Mouse (Mus musculus) forebrain, postnatal 0 days (tissue): ENCODE results near the gene Ltb4r2. TPM values are rescaled to one million over a fixed set of nuclear protein-coding genes. Genes with fewer than 3 reads are reported as not detected.

Source experiments
- ATAC-seq: fragments of 200-750 bp; cut with Nextera tagmentation; 2 replicates; pipeline ENCODE4 v1.8.0; 2017; ENCODE audit warnings: mild to moderate bottlenecking, moderate library complexity
- DNase-seq: peaks from one replicate; pipeline ENCODE4 v3.0.0-alpha.2; 2015
- H3K27ac ChIP-seq: fragments of 300-500 bp; sonication (generic); 2 replicates; pipeline ENCODE4 v1.5.1; 2014; ENCODE audit warnings: low read depth, mild to moderate bottlenecking, antibody characterized with exemption, low read length, moderate library complexity, mixed read lengths
- H3K27me3 ChIP-seq: fragments of 300-500 bp; sonication (generic); 2 replicates; pipeline ENCODE4 v1.6.1; 2014; ENCODE audit warnings: mild to moderate bottlenecking, low read length, mixed read lengths; ENCODE audit not compliant: insufficient read depth
- H3K36me3 ChIP-seq: fragments of 300-500 bp; sonication (generic); 2 replicates; pipeline ENCODE4 v1.6.1; 2014; ENCODE audit warnings: mild to moderate bottlenecking, moderate library complexity; ENCODE audit not compliant: insufficient read depth
- H3K4me1 ChIP-seq: fragments of 300-500 bp; sonication (generic); 2 replicates; pipeline ENCODE4 v1.6.1; 2014; ENCODE audit warnings: antibody characterized with exemption; ENCODE audit not compliant: insufficient read depth
- H3K4me2 ChIP-seq: fragments of 300-500 bp; sonication (generic); 2 replicates; pipeline ENCODE4 v1.6.1; 2014; ENCODE audit warnings: low read depth, mild to moderate bottlenecking, moderate library complexity
- H3K4me3 ChIP-seq: fragments of 300-500 bp; sonication (generic); 2 replicates; pipeline ENCODE4 v1.5.1; 2014; ENCODE audit warnings: low read depth, low read length, mixed read lengths
- H3K9ac ChIP-seq: fragments of 300-500 bp; sonication (generic); 2 replicates; pipeline ENCODE4 v1.6.1; 2014; ENCODE audit warnings: mild to moderate bottlenecking
- H3K9me3 ChIP-seq: fragments of 300-500 bp; sonication (generic); 2 replicates; pipeline ENCODE4 v1.6.1; 2016; ENCODE audit warnings: low read length
- CTCF ChIP-seq: sonication (generic); IDR thresholded peaks from 2 replicates; pipeline ENCODE4 v1.5.1; 2016; ENCODE audit warnings: antibody characterized with exemption, control low read depth, low read depth
- WGBS: fragments of 180-500 bp; shearing (Covaris S2); extraction: QIAGEN DNeasy Blood & Tissue Kit; methylation state at CpG from one replicate; pipeline ENCODE4 v1.1.7; 2014; 5-methylcytosine and 5-hydroxymethylcytosine counted together
- polyA plus RNA-seq: library from polyadenylated mRNA; unstranded; fragments of >200 nt; fragmentation: Nextera tagmentation; extraction: Ambion mirVana; gene quantifications from 2 replicates; pipeline ENCODE4 v1.2.1, GENCODE M21; 2015
- total RNA-seq: library from RNA; depleted of rRNA; stranded (reverse); fragments of >200 nt; gene quantifications from 2 replicates; pipeline ENCODE4 v1.2.3, GENCODE M21; 2014

The Ltb4r2 gene
- total and polyA plus RNA-seq, 2 experiments from 2014 or later = 0.38 to 1.1 TPM

DNA sequence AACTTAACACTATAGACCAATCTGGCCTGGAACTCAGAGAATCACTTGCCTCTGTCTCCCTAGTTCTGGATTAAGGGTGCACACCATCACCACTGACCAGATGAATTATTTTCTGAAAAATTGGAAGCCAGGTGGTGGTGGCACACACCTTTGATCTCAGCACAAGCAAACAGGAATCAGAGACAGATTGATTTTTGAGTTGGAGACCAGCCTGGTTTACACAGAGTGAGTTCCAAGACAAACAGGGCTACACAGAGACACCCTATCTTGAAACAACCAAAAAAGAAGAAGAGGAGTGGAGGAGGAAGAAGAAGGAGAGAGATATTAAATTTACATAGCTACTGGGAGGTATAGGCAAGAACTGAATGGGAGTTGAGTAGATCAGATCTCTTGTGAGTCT is 35.0 kb upstream of the Ltb4r2 start:
- 0 out of 2 replicates have a peak, but pooled peaks cover 11% of the 10 kb centered on the region for H3K4me1 ChIP-seq
- H3K27ac ChIP-seq = no peak overlapping the region
- no peak overlapping the region for H3K4me2 ChIP-seq
- no peak for TF ChIP-seq CTCF
- no peaks in the 10 kb centered on the region for H3K9me3 ChIP-seq
- DNase-seq = no peak
- no peak overlapping the region for H3K9ac ChIP-seq
- H3K36me3 ChIP-seq = no peaks in the 10 kb centered on the region
- ATAC-seq = no peak
- no peaks in the 10 kb centered on the region for H3K27me3 ChIP-seq
- no peak overlapping the region for H3K4me3 ChIP-seq

DNA sequence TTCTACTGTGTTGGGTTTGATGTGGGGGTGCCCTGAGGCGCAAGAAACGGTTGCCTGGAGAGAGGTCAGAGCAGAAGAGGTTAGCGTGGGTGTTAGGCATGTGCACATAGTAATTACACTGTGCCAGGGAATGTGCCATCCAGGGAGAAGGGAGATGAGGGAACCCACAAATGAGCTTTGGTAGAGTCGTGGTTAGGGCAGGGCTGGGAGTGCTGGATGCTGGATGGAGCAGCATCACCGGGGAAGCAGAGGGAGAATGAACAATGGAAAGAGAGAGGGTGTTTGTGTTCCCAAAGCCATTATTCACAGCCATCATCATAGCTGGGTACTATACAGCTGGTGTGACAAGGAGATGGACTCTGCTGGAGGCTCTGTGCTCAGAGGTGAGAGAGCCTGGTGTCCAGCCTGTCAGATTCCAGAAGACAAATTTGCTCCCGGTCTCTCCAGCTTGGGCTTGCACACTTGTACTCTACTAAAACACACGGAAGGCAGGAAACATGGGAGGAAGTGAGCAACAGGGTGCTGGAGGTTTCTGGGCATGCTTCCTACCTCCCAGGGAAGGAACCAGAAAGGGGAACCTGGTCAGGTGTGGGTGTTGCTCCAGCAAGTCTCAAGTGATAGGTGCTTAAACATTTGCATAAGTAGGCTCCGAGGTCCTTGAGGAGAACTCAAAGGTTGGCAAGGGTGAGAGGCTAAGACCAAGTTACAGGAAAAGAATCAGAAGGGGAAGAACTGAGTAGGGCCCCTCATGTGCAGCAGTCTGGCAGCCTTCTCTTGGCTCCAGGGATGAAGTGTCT is 33.1 kb upstream of the Ltb4r2 start:
- ATAC-seq (no peak), DNase-seq (no peak)
- H3K9me3 ChIP-seq = no peaks in the 10 kb centered on the region
- H3K4me3 ChIP-seq = no peak overlapping the region
- H3K27ac ChIP-seq = no peak overlapping the region
- WGBS = 72% methylated on average over 8 of the region's 8 CpGs
- no peaks in the 10 kb centered on the region for H3K36me3 ChIP-seq
- no peaks in the 10 kb centered on the region for H3K27me3 ChIP-seq
- H3K4me1 ChIP-seq = 0 out of 2 replicates have a peak, but pooled peaks cover 11% of the 10 kb centered on the region
- no peak overlapping the region for H3K4me2 ChIP-seq
- no peak overlapping the region for H3K9ac ChIP-seq
- no peak for TF ChIP-seq CTCF

DNA sequence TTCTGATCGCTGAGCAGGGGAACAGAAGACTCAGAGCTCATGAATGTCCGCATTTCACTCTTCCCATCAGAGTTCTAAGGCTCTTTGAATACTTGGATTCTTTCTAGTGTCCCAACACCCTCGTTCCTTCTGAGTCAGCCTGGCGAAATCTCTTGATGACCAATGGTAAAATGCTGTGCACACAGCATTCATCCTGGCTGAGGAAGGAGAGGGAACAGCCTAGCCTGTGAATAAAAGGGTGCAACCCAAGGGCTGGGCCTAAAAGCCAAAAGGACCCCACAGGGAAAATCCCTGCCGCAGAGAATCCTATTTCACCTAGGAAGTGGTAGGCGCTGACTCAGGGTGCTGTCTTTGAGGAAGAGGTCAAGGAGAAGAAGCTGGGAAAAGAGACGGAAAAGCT is 31.1 kb upstream of the Ltb4r2 start:
- ATAC-seq (peak; percentile 53), DNase-seq (no peak)
- H3K4me2 ChIP-seq = no peak overlapping the region
- 0 out of 2 replicates have a peak, but pooled peaks cover 11% of the 10 kb centered on the region for H3K4me1 ChIP-seq
- H3K27ac ChIP-seq = peak overlapping the region; percentile 73; the same call in 1 of the 2 replicates
- H3K4me3 ChIP-seq = no peak overlapping the region
- H3K9me3 ChIP-seq = no peaks in the 10 kb centered on the region
- WGBS = 44% methylated on average over 7 of the region's 7 CpGs
- H3K36me3 ChIP-seq = no peaks in the 10 kb centered on the region
- H3K27me3 ChIP-seq = no peaks in the 10 kb centered on the region
- TF ChIP-seq CTCF = no peak
- H3K9ac ChIP-seq = no peak overlapping the region

DNA sequence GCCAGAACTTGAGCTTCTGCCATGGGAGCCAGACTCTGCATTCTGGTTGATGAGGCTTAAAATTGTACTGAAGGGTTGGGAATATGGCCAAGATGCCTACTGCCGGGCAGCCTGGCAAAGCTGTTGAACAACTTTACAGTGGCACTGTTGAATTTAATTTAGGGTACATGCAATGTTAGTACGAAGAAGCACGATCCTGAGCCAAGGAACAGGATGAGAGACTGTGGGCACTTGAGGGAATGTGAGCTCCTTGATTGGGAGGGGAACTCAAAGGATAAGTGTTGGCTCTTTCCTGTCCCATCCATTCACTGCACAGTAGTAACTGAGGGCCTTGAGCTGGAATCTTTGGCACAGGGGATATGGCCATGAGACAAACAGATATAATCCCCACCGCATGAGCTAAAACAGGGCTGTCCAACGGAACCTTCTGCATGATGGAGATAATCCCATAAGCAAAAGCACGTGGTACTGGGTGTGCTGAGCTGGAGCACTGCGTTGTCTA is 30.6 kb upstream of the Ltb4r2 start:
- Histone ChIP-seq H3K9ac (no peak overlapping the region), H3K27ac (peak overlapping the region; percentile 73), H3K4me2 (no peak overlapping the region), H3K4me1 (0 out of 2 replicates have a peak, but pooled peaks cover 11% of the 10 kb centered on the region), H3K36me3 (no peaks in the 10 kb centered on the region), H3K9me3 (no peaks in the 10 kb centered on the region), H3K27me3 (no peaks in the 10 kb centered on the region), H3K4me3 (no peak overlapping the region)
- ATAC-seq = peak; percentile 86
- WGBS = 42% methylated on average over 7 of the region's 7 CpGs
- peak; percentile 81 for DNase-seq
- no peak for TF ChIP-seq CTCF

DNA sequence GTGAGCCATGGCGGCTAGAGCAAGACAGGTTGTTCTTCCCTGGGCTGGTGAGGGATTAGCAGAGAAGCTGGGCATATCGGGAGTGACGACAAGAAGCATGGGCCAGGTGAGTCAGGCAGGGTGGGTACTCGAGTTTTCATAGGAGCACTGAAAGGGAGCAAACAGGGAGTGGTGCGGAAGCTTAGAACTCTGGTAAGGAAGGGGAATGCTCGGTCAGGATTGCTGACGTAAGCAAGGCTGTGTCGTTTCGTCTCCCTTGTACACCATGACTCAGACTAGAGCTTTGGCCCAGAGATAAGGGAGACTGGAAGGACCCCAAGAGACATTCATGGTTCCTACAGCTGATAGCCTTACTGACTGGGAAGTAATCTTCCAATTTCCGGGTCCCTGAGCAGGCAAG is 27.3 kb upstream of the Ltb4r2 start:
- H3K36me3 ChIP-seq = peaks cover 8% of the 10 kb centered on the region; the same call in 1 of the 2 replicates
- WGBS = 79% methylated on average over 10 of the region's 10 CpGs
- no peak overlapping the region for H3K4me2 ChIP-seq
- 0 out of 2 replicates have a peak, but pooled peaks cover 11% of the 10 kb centered on the region for H3K4me1 ChIP-seq
- H3K27ac ChIP-seq = no peak overlapping the region
- H3K27me3 ChIP-seq = no peaks in the 10 kb centered on the region
- no peaks in the 10 kb centered on the region for H3K9me3 ChIP-seq
- ATAC-seq = no peak
- H3K4me3 ChIP-seq = no peak overlapping the region
- no peak for DNase-seq
- H3K9ac ChIP-seq = no peak overlapping the region
- no peak for TF ChIP-seq CTCF

DNA sequence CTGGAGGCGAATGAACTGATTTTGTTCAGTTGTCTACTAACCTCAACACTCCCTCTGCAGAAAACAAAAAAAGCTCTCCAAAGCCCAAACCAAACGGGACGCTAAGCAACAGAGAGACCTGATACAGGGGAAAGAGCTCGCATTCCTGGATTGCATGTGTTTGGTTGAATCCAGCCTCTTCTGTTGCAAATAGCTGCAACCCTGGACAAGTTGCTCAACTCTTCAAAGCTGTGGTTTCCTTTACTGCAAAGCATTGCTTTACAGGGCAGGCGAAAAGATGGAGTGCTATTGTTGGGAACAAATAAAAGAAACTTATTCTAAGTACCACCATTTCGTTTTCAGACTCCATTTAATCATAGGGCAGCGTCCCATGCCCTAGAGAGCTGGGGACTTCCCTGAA is 26.4 kb upstream of the Ltb4r2 start:
- Histone ChIP-seq H3K4me2 (no peak overlapping the region), H3K27me3 (no peaks in the 10 kb centered on the region), H3K4me1 (0 out of 2 replicates have a peak, but pooled peaks cover 11% of the 10 kb centered on the region), H3K4me3 (no peak overlapping the region), H3K9me3 (no peaks in the 10 kb centered on the region), H3K9ac (no peak overlapping the region), H3K36me3 (peaks cover 17% of the 10 kb centered on the region), H3K27ac (no peak overlapping the region)
- no peak for TF ChIP-seq CTCF
- DNase-seq (no peak), ATAC-seq (no peak)
- 66% methylated on average over 7 of the region's 7 CpGs for WGBS

DNA sequence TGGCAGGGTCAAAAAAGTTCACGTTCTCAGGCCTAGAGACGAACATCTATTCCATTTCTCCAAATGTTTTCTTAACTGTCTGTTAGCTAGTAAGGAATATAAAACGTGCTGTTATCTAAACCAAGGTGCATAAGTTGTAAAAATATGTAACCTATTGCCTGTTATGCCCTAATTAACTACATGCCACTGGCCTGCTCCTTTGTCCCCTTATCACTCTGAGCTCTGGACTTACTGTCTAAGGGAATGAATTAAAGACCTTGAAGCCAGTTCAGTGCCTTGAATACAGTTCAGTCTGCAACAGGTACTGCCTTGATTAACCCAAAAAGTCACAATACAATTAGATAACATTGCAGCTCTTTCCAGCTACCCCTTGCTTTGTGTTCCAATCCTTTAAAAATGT is 25.9 kb upstream of the Ltb4r2 start:
- H3K4me3 ChIP-seq = no peak overlapping the region
- no peak for ATAC-seq

More for the DNA sequence above, 25.9 kb upstream of the Ltb4r2 start:
- no peak overlapping the region for H3K27ac ChIP-seq
- no peak overlapping the region for H3K4me2 ChIP-seq
- no peak for DNase-seq
- no peak for TF ChIP-seq CTCF
- no peaks in the 10 kb centered on the region for H3K9me3 ChIP-seq
- no peaks in the 10 kb centered on the region for H3K27me3 ChIP-seq
- H3K4me1 ChIP-seq = 0 out of 2 replicates have a peak, but pooled peaks cover 9% of the 10 kb centered on the region
- H3K9ac ChIP-seq = no peak overlapping the region
- WGBS = 76% methylated on average over 3 of the region's 3 CpGs
- peaks cover 22% of the 10 kb centered on the region for H3K36me3 ChIP-seq
